Mouse (Mus musculus) liver, postnatal 0 days (tissue): ENCODE data around the gene Plaur. TPM values are rescaled to one million over a fixed set of nuclear protein-coding genes. Genes with fewer than 3 reads are reported as not detected.

Source experiments
- ATAC-seq: fragments of 200-750 bp; cut with Nextera tagmentation; 2 replicates; pipeline ENCODE4 v1.8.0; 2017; ENCODE audit warnings: mild to moderate bottlenecking, moderate library complexity
- DNase-seq: peaks from one replicate; pipeline ENCODE4 v3.0.0-alpha.2; 2016
- H3K27ac ChIP-seq: fragments of 300-500 bp; sonication (generic); 2 replicates; pipeline ENCODE4 v1.5.1; 2014; ENCODE audit warnings: antibody characterized with exemption, moderate library complexity, mild to moderate bottlenecking, low read depth
- H3K27me3 ChIP-seq: fragments of 300-500 bp; sonication (generic); 2 replicates; pipeline ENCODE4 v1.6.1; 2014; ENCODE audit warnings: low read length, control low read depth, mixed read lengths; ENCODE audit not compliant: insufficient read depth
- H3K36me3 ChIP-seq: fragments of 300-500 bp; sonication (generic); replicated peaks from 2 replicates; pipeline ENCODE4 v1.6.1; 2014; ENCODE audit warnings: mild to moderate bottlenecking, control low read depth, low read length, moderate library complexity, mixed read lengths; ENCODE audit not compliant: insufficient read depth
- H3K4me1 ChIP-seq: fragments of 300-500 bp; sonication (generic); 2 replicates; pipeline ENCODE4 v1.6.1; 2014; ENCODE audit warnings: antibody characterized with exemption, mild to moderate bottlenecking, control low read depth; ENCODE audit not compliant: insufficient read depth
- H3K4me2 ChIP-seq: fragments of 300-500 bp; sonication (generic); 2 replicates; pipeline ENCODE4 v1.6.1; 2014; ENCODE audit warnings: low read depth, mild to moderate bottlenecking, low read length, moderate library complexity, mixed read lengths
- H3K4me3 ChIP-seq: fragments of 300-500 bp; sonication (generic); 2 replicates; pipeline ENCODE4 v1.5.1; 2014; ENCODE audit warnings: low read depth, low read length
- H3K9ac ChIP-seq: fragments of 300-500 bp; sonication (generic); replicated peaks from 2 replicates; pipeline ENCODE4 v1.6.1; 2014; ENCODE audit warnings: mild to moderate bottlenecking, moderate library complexity
- H3K9me3 ChIP-seq: fragments of 300-500 bp; sonication (generic); 2 replicates; pipeline ENCODE4 v1.6.1; 2016; ENCODE audit warnings: mild to moderate bottlenecking, control low read depth, low read length, mixed read lengths
- CTCF ChIP-seq: sonication (generic); IDR thresholded peaks from 2 replicates; pipeline ENCODE4 v1.5.1; 2016; ENCODE audit warnings: antibody characterized with exemption, low read depth
- EP300 ChIP-seq: IDR thresholded peaks from 2 replicates; pipeline ENCODE4 v1.6.1; 2016; ENCODE audit warnings: antibody characterized with exemption, low read depth, mild to moderate bottlenecking
- WGBS: fragments of 180-500 bp; shearing (Covaris S2); extraction: QIAGEN DNeasy Blood & Tissue Kit; methylation state at CpG from one replicate; pipeline ENCODE4 v1.1.7; 2014; ENCODE audit not compliant: insufficient replicate concordance; 5-methylcytosine and 5-hydroxymethylcytosine counted together
- polyA plus RNA-seq: library from polyadenylated mRNA; unstranded; fragments of >200 nt; fragmentation: Nextera tagmentation; extraction: Ambion mirVana; gene quantifications from 2 replicates; pipeline ENCODE4 v1.2.1, GENCODE M21; 2015

Plaur gene
- polyA plus RNA-seq, 1 experiment from 2014 or later, result 10.8 TPM

- ATAC-seq, result peak; percentile 74
- WGBS, result 52% methylated on average over 8 of the region's 8 CpGs
- peak overlapping the region; percentile 80 for H3K27ac ChIP-seq
These were observed 20.0 kb upstream of the Plaur start for GRCm38 (mm10) chr7:24442313-24442712.

GRCm38 (mm10) chr7:24445266-24445926 is 16.9 kb upstream of the Plaur start:
- H3K4me2 ChIP-seq, result peak overlapping the region; percentile 3; the same call in 1 of the 2 replicates
- no peak for TF ChIP-seq CTCF
- TF ChIP-seq EP300, result no peak
- peak; percentile 23; the same call in 1 of the 2 replicates for ATAC-seq
- peak overlapping the region; percentile 55 for H3K27ac ChIP-seq
- H3K27me3 ChIP-seq, result no peaks in the 10 kb centered on the region
- WGBS, result 76% methylated on average over 9 of the region's 9 CpGs
- H3K4me1 ChIP-seq, result peaks cover 11% of the 10 kb centered on the region
- H3K36me3 ChIP-seq, result no peaks in the 10 kb centered on the region
- DNase-seq, result peak; percentile 66
- no peak overlapping the region for H3K4me3 ChIP-seq
- no peak overlapping the region for H3K9ac ChIP-seq
- no peaks in the 10 kb centered on the region for H3K9me3 ChIP-seq

More at GRCm38 (mm10) chr7:24442313-24442712, 20.0 kb upstream of the Plaur start:
- no peak for TF ChIP-seq CTCF
- no peak; the same call in 1 of the 2 replicates for TF ChIP-seq EP300
- no peaks in the 10 kb centered on the region for H3K27me3 ChIP-seq
- no peaks in the 10 kb centered on the region for H3K9me3 ChIP-seq
- no peak overlapping the region for H3K4me3 ChIP-seq
- 0 out of 2 replicates have a peak overlapping the region, but pooled peaks have one; percentile 29 for H3K4me2 ChIP-seq
- no peaks in the 10 kb centered on the region for H3K36me3 ChIP-seq
- H3K9ac ChIP-seq, result no peak overlapping the region
- peak; percentile 51 for DNase-seq
- H3K4me1 ChIP-seq, result peaks cover 4% of the 10 kb centered on the region; the same call in 1 of the 2 replicates

GRCm38 (mm10) chr7:24446697-24447340 is 15.5 kb upstream of the Plaur start:
- Histone ChIP-seq H3K27me3 (no peaks in the 10 kb centered on the region), H3K9ac (no peak overlapping the region), H3K4me3 (no peak overlapping the region), H3K27ac (no peak overlapping the region), H3K36me3 (no peaks in the 10 kb centered on the region), H3K9me3 (no peaks in the 10 kb centered on the region), H3K4me1 (peaks cover 19% of the 10 kb centered on the region), H3K4me2 (no peak overlapping the region)
- TF ChIP-seq EP300 (no peak), CTCF (peak; percentile 38)
- 66% methylated on average over 7 of the region's 7 CpGs for WGBS
- no peak for ATAC-seq
- DNase-seq, result no peak

GRCm38 (mm10) chr7:24448782-24449517 is 13.3 kb upstream of the Plaur start:
- Histone ChIP-seq H3K4me2 (no peak overlapping the region), H3K27me3 (no peaks in the 10 kb centered on the region), H3K36me3 (no peaks in the 10 kb centered on the region), H3K4me3 (no peak overlapping the region), H3K4me1 (peaks cover 19% of the 10 kb centered on the region), H3K27ac (no peak overlapping the region; the same call in 1 of the 2 replicates), H3K9me3 (no peaks in the 10 kb centered on the region), H3K9ac (no peak overlapping the region)
- ATAC-seq (peak; percentile 25; the same call in 1 of the 2 replicates), DNase-seq (peak; percentile 48)
- no peak for TF ChIP-seq CTCF
- no peak for TF ChIP-seq EP300
- 50% methylated on average over 14 of the region's 14 CpGs for WGBS

- WGBS, result 22% methylated on average over 9 of the region's 9 CpGs
- ATAC-seq, result peak; percentile 55
These were observed 11.7 kb upstream of the Plaur start for GRCm38 (mm10) chr7:24450585-24451017.

More at GRCm38 (mm10) chr7:24450585-24451017, 11.7 kb upstream of the Plaur start:
- peak; percentile 65 for DNase-seq
- Histone ChIP-seq H3K9ac (no peak overlapping the region), H3K4me2 (peak overlapping the region; percentile 29; the same call in 1 of the 2 replicates), H3K4me1 (peaks cover 19% of the 10 kb centered on the region), H3K27ac (peak overlapping the region; percentile 71), H3K4me3 (no peak overlapping the region), H3K27me3 (no peaks in the 10 kb centered on the region), H3K9me3 (no peaks in the 10 kb centered on the region), H3K36me3 (no peaks in the 10 kb centered on the region)
- TF ChIP-seq EP300 (peak; percentile 67), CTCF (no peak)
